Mouse (Mus musculus) heart, postnatal 0 days (tissue): Measurements from ENCODE around the gene Atp13a1. TPM values are rescaled to one million over a fixed set of nuclear protein-coding genes. Genes with fewer than 3 reads are reported as not detected.

Experiments used
- ATAC-seq: fragments of 200-750 bp; cut with Nextera tagmentation; 2 replicates; pipeline ENCODE4 v1.8.0; 2017; ENCODE audit warnings: low read depth, moderate number of reproducible peaks, moderate library complexity; ENCODE audit not compliant: insufficient read depth
- DNase-seq: peaks from one replicate; pipeline ENCODE4 v3.0.0-alpha.2; 2016; ENCODE audit warnings: low spot score
- H3K27ac ChIP-seq: fragments of 300-500 bp; sonication (generic); 2 replicates; pipeline ENCODE4 v1.5.1; 2014; ENCODE audit warnings: low read depth, mild to moderate bottlenecking
- H3K27me3 ChIP-seq: fragments of 300-500 bp; sonication (generic); 2 replicates; pipeline ENCODE4 v1.6.1; 2014; ENCODE audit warnings: low read length, mixed read lengths; ENCODE audit not compliant: control insufficient read depth, insufficient read depth
- H3K36me3 ChIP-seq: fragments of 300-500 bp; sonication (generic); replicated peaks from 2 replicates; pipeline ENCODE4 v1.6.1; 2014; ENCODE audit warnings: low read length, mixed read lengths; ENCODE audit not compliant: control insufficient read depth, insufficient read depth
- H3K4me1 ChIP-seq: fragments of 300-500 bp; sonication (generic); 2 replicates; pipeline ENCODE4 v1.6.1; 2014; ENCODE audit warnings: antibody characterized with exemption; ENCODE audit not compliant: control insufficient read depth, insufficient read depth
- H3K4me2 ChIP-seq: fragments of 300-500 bp; sonication (generic); 2 replicates; pipeline ENCODE4 v1.6.1; 2014; ENCODE audit warnings: low read depth, mild to moderate bottlenecking, low read length, moderate library complexity
- H3K4me3 ChIP-seq: fragments of 300-500 bp; sonication (generic); 2 replicates; pipeline ENCODE4 v1.5.1; 2014; ENCODE audit warnings: low read depth, low read length
- H3K9ac ChIP-seq: fragments of 300-500 bp; sonication (generic); replicated peaks from 2 replicates; pipeline ENCODE4 v1.6.1; 2014; ENCODE audit warnings: low read depth, low read length, mixed read lengths
- H3K9me3 ChIP-seq: fragments of 300-500 bp; sonication (generic); replicated peaks from 2 replicates; pipeline ENCODE4 v1.6.1; 2016; ENCODE audit warnings: low read length; ENCODE audit not compliant: control insufficient read depth
- CTCF ChIP-seq: IDR thresholded peaks from 2 replicates; pipeline ENCODE4 v1.5.1; 2016; ENCODE audit warnings: antibody characterized with exemption, control low read depth, low read depth
- EP300 ChIP-seq: IDR thresholded peaks from 2 replicates; pipeline ENCODE4 v1.6.1; 2016; ENCODE audit warnings: antibody characterized with exemption, low read depth
- WGBS: fragments of 180-500 bp; shearing (Covaris S2); extraction: QIAGEN DNeasy Blood & Tissue Kit; methylation state at CpG from one replicate; pipeline ENCODE4 v1.1.7; 2014; 5-methylcytosine and 5-hydroxymethylcytosine counted together
- polyA plus RNA-seq: library from polyadenylated mRNA; unstranded; fragments of >200 nt; fragmentation: Nextera tagmentation; extraction: Ambion mirVana; gene quantifications from 2 replicates; pipeline ENCODE4 v1.2.1, GENCODE M21; 2015
- total RNA-seq: library from RNA; depleted of rRNA; stranded (reverse); fragments of >200 nt; gene quantifications from 2 replicates; pipeline ENCODE4 v1.2.3, GENCODE M21; 2014; ENCODE audit warnings: low replicate concordance; rRNA removed

Gene Atp13a1
- total and polyA plus RNA-seq, 2 experiments from 2014 or later = 13.5 to 44.0 TPM

GRCm38 (mm10) chr8:69850926-69851506 lies 60.1 kb downstream of the Atp13a1 start:
- no peak overlapping the region for H3K27ac ChIP-seq
- WGBS = 74% methylated on average over 7 of the region's 7 CpGs
- ATAC-seq = no peak

GRCm38 (mm10) chr8:69853869-69854268 lies 62.9 kb downstream of the Atp13a1 start:
- TF ChIP-seq CTCF (no peak), EP300 (no peak)
- H3K27me3 ChIP-seq = no peaks in the 10 kb centered on the region
- H3K4me1 ChIP-seq = peaks cover 2% of the 10 kb centered on the region; the same call in 1 of the 2 replicates
- no peaks in the 10 kb centered on the region for H3K9me3 ChIP-seq
- no peak overlapping the region for H3K4me2 ChIP-seq
- H3K36me3 ChIP-seq = no peaks in the 10 kb centered on the region
- no peak overlapping the region for H3K27ac ChIP-seq
- ATAC-seq = no peak
- 86% methylated on average over 10 of the region's 10 CpGs for WGBS
- H3K9ac ChIP-seq = no peak overlapping the region
- H3K4me3 ChIP-seq = no peak overlapping the region
- no peak for DNase-seq

More at GRCm38 (mm10) chr8:69850926-69851506, 60.1 kb downstream of the Atp13a1 start:
- no peak for DNase-seq
- Histone ChIP-seq H3K4me1 (peaks cover 7% of the 10 kb centered on the region; the same call in 1 of the 2 replicates), H3K27me3 (no peaks in the 10 kb centered on the region), H3K4me2 (no peak overlapping the region), H3K9me3 (no peaks in the 10 kb centered on the region), H3K4me3 (no peak overlapping the region), H3K9ac (no peak overlapping the region), H3K36me3 (no peaks in the 10 kb centered on the region)
- TF ChIP-seq CTCF (no peak), EP300 (no peak)

Other genes with a start within 250 kb of the Atp13a1 start
- gene Zfp868, start 165.6 kb upstream of the Atp13a1 start, total RNA-seq = 5.0 and 19.6 TPM in 2 replicates
- 9.9 and 10.1 TPM in 2 replicates for gene Zfp868, start 165.6 kb upstream of the Atp13a1 start, polyA plus RNA-seq
- gene Zfp964, start 136.7 kb upstream of the Atp13a1 start, total RNA-seq = 0.27 and 3.7 TPM in 2 replicates
- gene Zfp964, start 136.7 kb upstream of the Atp13a1 start, polyA plus RNA-seq = 0.72 and 0.78 TPM in 2 replicates
- gene Zfp869, start 80.4 kb upstream of the Atp13a1 start, total RNA-seq = 5.6 and 16.8 TPM in 2 replicates
- gene Zfp869, start 80.4 kb upstream of the Atp13a1 start, polyA plus RNA-seq = 11.4 and 12.7 TPM in 2 replicates
- 0.73 and 3.5 TPM in 2 replicates for gene Zfp963, start 41.2 kb upstream of the Atp13a1 start, total RNA-seq
- gene Zfp963, start 41.2 kb upstream of the Atp13a1 start, polyA plus RNA-seq = 2.8 and 3.1 TPM in 2 replicates
- 2.5 TPM in 1 of 2 replicates, not detected in the other for gene Gm20422, start 16.3 kb upstream of the Atp13a1 start, total RNA-seq
- 1.6 and 2.5 TPM in 2 replicates for gene Gm20422, start 16.3 kb upstream of the Atp13a1 start, polyA plus RNA-seq
- 14.1 and 20.5 TPM in 2 replicates for gene Zfp866, start within 50 bp of the Atp13a1 start, total RNA-seq
- 8.0 and 9.2 TPM in 2 replicates for gene Zfp866, start within 50 bp of the Atp13a1 start, polyA plus RNA-seq
- 14.3 and 21.6 TPM in 2 replicates for gene Gmip, start 17.5 kb downstream of the Atp13a1 start, total RNA-seq
- 3.2 and 3.9 TPM in 2 replicates for gene Gmip, start 17.5 kb downstream of the Atp13a1 start, polyA plus RNA-seq
- gene Lpar2, start 31.3 kb downstream of the Atp13a1 start, total RNA-seq = 0.50 and 1.6 TPM in 2 replicates
- gene Lpar2, start 31.3 kb downstream of the Atp13a1 start, polyA plus RNA-seq = 0.03 and 0.10 TPM in 2 replicates
- 2.2 TPM in 1 of 2 replicates, not detected in the other for gene Pbx4, start 41.3 kb downstream of the Atp13a1 start, total RNA-seq
- gene Pbx4, start 41.3 kb downstream of the Atp13a1 start, polyA plus RNA-seq = 1.5 and 1.9 TPM in 2 replicates
- 0.23 and 0.43 TPM in 2 replicates for gene Cilp2, start 96.5 kb downstream of the Atp13a1 start, total RNA-seq
- gene Cilp2, start 96.5 kb downstream of the Atp13a1 start, polyA plus RNA-seq = 0.36 and 0.49 TPM in 2 replicates
- gene Tssk6, start 111.0 kb downstream of the Atp13a1 start, total RNA-seq = 0.11 TPM in 1 of 2 replicates, not detected in the other
- gene Tssk6, start 111.0 kb downstream of the Atp13a1 start, polyA plus RNA-seq = 1.1 and 1.2 TPM in 2 replicates
- gene Ndufa13, start 111.4 kb downstream of the Atp13a1 start, total RNA-seq = 223 and 232 TPM in 2 replicates
- 666 and 702 TPM in 2 replicates for gene Ndufa13, start 111.4 kb downstream of the Atp13a1 start, polyA plus RNA-seq
- 1.2 and 22.3 TPM in 2 replicates for gene Yjefn3, start 111.5 kb downstream of the Atp13a1 start, total RNA-seq
- 12.9 and 13.9 TPM in 2 replicates for gene Yjefn3, start 111.5 kb downstream of the Atp13a1 start, polyA plus RNA-seq
- gene Gatad2a, start 205.2 kb downstream of the Atp13a1 start, total RNA-seq = 26.9 and 58.8 TPM in 2 replicates
- 17.0 and 18.9 TPM in 2 replicates for gene Gatad2a, start 205.2 kb downstream of the Atp13a1 start, polyA plus RNA-seq